Mouse (Mus musculus) cerebral cortex, adult 2 months (tissue): ENCODE data around the gene Ankrd2.

Source experiments
- WGBS: fragments of 180-500 bp; shearing (Covaris S2); methylation state at CpG from one replicate; pipeline ENCODE4 v1.1.7; 2018; 5-methylcytosine and 5-hydroxymethylcytosine counted together

Ankrd2 gene

GRCm38 (mm10) chr19:42055881-42056280 is 20.1 kb downstream of the Ankrd2 start:
- WGBS = 83% methylated on average over 2 of the region's 2 CpGs

GRCm38 (mm10) chr19:42056719-42057409 is 21.1 kb downstream of the Ankrd2 start:
- 93% methylated on average over 6 of the region's 6 CpGs for WGBS

DNA sequence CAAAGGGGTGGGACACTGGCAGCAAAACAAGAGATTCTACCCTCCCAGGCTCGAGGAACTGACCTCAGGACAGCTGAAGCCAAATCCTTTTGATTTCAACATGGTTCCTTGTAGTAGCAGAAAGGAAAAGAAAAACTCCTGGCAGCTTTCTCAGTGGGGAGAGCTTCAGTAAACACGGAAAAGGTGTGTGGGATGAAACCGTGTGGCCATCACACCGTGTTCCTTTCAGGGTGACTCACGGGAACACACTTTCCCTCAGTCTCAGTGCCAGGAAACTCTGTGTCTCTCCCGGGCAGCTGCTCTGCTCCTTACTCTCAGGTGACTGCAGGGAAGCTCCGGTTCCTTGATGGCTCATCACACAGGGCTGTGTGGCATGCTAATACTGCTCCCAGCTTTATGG is 22.6 kb downstream of the Ankrd2 start:
- 42% methylated on average over 7 of the region's 7 CpGs for WGBS

GRCm38 (mm10) chr19:42061443-42061842 is 25.6 kb downstream of the Ankrd2 start:
- WGBS = 96% methylated on average over 7 of the region's 7 CpGs

GRCm38 (mm10) chr19:42068441-42069240 is 32.8 kb downstream of the Ankrd2 start:
- 72% methylated on average over 11 of the region's 11 CpGs for WGBS

GRCm38 (mm10) chr19:42069241-42069525 is 33.4 kb downstream of the Ankrd2 start:
- WGBS = 44% methylated on average over 6 of the region's 6 CpGs

GRCm38 (mm10) chr19:42071221-42071620 is 35.4 kb downstream of the Ankrd2 start:
- WGBS = 67% methylated on average over 7 of the region's 7 CpGs

DNA sequence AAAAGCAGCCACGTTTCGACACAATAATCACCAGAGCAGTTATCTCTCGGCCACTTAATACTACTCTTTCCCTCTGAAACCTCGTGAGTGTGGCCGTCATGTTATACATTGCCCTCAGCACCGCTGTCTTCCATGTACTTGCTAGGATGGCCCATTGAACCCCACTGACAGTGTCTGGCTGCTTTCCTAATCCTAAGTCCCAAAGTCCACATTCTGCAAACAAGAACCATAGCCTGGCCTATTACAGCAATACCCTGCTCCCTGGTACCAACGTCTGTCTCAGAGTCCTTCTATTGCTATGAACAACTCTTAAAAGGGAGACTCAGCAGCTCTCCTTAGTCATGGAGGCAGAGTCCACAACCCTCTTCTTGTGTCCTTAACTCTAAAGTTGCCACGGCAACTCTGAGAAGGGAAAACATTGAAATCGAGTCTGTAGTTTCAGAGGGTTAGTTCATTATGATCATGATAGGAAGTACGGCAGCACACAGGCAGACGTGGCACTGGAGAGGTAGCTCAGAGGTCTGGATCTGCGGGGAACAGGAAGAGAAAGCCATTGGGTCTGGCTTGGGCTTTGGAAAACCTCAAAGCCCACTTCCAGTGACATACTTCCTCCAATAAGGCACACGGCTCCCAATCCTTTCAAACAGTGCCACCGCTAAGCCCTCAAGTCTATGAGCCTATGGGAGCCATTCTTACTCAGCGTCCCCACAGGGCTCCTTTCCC is 36.2 kb downstream of the Ankrd2 start:
- 82% methylated on average over 15 of the region's 15 CpGs for WGBS

DNA sequence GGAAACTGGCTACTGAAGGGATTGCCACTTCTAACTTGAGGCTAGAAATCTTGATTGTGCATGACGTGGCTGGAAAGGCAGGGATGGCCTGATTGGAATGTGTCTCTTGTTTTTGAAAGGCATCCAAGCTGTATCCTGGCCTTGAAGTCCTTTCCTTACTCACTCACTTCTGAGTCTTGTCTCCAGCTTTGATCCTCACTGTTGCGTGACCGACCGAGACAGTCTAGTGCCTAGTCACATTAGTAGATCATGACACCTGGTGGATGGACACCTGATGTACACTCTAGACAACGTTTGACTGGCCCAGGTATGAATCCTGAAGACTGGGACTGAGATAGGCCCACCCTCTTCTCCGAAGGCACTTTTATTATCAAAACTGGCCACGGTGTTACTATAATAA is 37.0 kb downstream of the Ankrd2 start:
- WGBS = 80% methylated on average over 7 of the region's 7 CpGs

DNA sequence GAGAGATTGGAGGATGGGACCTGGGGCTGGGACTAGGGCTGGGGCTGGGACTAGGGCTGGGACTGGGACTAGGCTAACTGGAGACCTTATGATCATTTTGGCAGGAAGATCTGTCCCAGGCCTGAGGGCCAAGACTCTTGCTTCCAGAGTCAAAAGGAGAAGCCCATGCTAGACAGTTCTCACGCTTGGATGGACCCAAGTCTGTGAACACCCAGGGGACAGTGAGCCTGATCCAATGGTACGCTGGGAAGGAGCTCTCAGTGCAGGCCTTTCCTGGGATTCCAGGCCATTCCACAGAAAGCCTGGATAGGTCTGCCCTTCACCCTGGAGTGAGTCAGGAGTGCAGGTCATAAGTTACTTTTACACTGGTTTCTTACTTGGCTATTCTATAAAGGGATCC is 39.3 kb downstream of the Ankrd2 start:
- 84% methylated on average over 2 of the region's 2 CpGs for WGBS

GRCm38 (mm10) chr19:42075992-42076391 is 40.2 kb downstream of the Ankrd2 start:
- 89% methylated on average over 16 of the region's 16 CpGs for WGBS

DNA sequence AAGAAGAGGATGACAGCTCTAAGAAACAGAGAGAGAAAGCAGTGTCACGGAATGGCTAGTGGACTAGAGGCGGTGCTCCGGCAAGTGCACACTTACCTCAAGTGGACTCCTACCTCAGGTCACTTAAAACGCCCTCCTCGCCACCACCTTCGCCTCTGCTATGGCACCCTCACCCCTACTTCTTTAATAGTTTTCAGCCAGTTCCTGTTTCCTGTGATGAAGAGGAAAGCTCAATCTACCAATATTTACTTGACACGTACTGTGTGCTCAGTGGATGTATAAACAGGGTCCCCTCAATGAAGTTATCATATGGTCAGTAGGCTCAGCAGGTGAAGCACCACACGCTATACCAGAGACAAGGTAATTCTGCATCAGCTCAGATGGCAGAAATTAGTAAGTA is 42.8 kb downstream of the Ankrd2 start:
- 94% methylated on average over 8 of the region's 8 CpGs for WGBS

DNA sequence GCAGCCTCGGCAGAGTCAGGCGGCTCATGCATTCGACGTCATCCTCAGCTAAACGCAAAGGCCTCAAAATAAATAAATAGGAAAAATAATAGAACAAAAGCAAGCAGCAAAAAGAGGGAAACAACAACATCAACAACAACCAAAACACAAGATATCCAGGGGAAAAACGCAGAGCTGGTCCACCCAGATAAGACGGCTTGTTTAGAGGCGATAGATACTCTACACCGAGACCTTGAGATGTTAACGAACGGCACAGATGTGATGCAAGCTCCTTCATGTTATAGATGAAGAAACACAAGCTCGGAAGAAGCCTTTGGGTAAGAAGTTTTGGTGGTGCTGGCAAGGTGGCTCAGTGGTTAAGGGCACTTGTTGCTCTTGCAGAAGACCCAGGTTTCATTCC is 43.2 kb downstream of the Ankrd2 start:
- WGBS = 96% methylated on average over 12 of the region's 12 CpGs

DNA sequence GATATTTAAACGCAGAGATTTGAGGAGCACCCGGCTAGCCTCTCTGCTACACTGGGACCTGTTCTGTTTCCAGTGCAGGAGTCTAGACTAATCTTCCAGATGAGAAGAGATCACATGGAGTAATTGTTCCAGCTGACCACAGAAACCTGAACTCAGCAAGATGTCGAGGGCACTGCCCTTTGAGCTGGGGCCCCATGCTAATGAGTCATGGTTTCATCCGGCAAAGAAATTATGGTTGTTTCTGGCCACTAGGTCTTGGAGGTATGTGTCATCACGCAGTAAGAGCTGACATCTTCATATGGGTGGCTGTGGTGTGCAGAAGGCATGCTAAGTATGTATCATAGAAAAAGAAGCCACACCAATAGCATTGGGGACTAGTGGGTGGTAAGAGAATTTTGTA is 44.1 kb downstream of the Ankrd2 start:
- whole genome bisulfite sequencing = 85% methylated on average over 5 of the region's 5 CpGs

- WGBS = 89% methylated on average over 11 of the region's 11 CpGs
Observed at GRCm38 (mm10) chr19:42080469-42080868, 44.7 kb downstream of the Ankrd2 start.

DNA sequence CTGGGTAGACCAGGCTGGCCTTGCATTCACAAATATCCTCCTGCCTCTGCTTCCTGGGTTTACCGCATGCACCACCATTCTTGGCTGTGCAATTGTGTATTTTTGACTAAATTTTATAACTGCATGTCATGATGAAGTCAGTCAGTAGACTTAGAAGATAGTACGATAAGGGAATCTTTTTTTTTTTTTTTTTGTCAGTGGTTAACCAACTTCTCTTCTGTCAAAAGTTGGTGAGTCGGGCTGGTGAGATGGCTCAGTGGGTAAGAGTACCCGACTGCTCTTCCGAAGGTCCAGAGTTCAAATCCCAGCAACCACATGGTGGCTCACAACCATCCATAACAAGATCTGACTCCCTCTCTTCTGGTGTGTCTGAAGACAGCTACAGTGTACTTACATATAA is 45.8 kb downstream of the Ankrd2 start:
- 93% methylated on average over 5 of the region's 5 CpGs for WGBS

- 4% methylated on average over 10 of the region's 10 CpGs for WGBS
Observed at GRCm38 (mm10) chr19:42085690-42086089, 49.9 kb downstream of the Ankrd2 start.

DNA sequence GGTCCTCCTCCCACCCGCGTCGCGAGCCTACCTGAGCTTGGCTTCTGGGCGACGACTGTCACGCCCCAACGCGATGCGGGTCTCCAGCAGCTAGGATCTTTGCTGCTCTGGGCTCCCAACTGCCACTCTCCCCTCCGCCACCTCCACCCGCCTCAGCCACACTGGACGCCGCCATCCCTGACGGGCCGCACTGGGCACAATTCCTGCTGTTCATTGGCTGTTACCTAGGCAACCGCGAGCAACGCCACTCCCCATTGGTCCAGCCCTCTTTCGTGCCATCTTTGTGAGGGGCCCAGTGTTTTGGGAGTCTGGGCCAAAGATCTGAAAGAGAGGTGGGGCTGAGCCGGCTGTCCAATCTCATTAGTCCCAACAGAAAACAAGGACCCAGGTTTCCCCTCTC is 50.4 kb downstream of the Ankrd2 start, which contains the start of gene Morn4:
Gene Morn4, minus strand, starts transcription at position 192 of the 400 bp plus-strand sequence.
- WGBS = under 1% methylated on average over 21 of the region's 21 CpGs

- 12% methylated on average over 14 of the region's 14 CpGs for WGBS
Observed at GRCm38 (mm10) chr19:42089103-42089747, 53.4 kb downstream of the Ankrd2 start.

- under 1% methylated on average over 55 of the region's 55 CpGs for WGBS
Observed at GRCm38 (mm10) chr19:42089748-42090595, 54.2 kb downstream of the Ankrd2 start, which contains the start of gene Pi4k2a. Pi4k2a (plus strand) TSS chr19:42090470.

GRCm38 (mm10) chr19:42090637-42091141 is 54.9 kb downstream of the Ankrd2 start:
- WGBS = under 1% methylated on average over 52 of the region's 52 CpGs
